31 mouse cellular contexts compared by ENCODE assay signal in the genomic region with DNA sequence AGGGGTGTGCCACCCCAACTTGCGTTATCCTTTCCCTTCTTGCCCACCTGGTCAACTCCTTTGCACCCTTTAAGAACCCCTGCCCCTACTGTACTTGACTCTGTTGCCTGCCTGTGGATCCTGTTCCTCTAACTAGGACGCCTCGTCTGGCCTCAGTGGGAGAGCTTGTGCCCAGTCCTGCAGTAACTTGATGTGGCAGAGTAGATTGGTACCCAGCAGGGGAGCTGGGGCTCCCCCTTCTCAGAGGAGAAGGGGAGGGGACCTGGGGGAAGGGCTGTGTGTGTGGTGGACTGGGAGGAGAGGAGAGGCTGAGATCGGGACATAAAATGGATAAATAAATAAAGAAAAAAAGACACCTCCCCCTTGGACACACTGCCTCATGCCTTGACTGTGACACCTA. TPM values are rescaled to one million over a fixed set of nuclear protein-coding genes. Genes with fewer than 3 reads are reported as not detected.
A peak's percentile ranks its signal among the peaks of the same experiment; 100 is the strongest.
DNase-seq lines count a peak whose midpoint lies in the region; ATAC-seq and TF ChIP-seq lines count a peak whose summit lies in the region.
"Had no signal": no experiment of that assay in that cellular context is flagged by ENCODE, and none has a peak within 500 bp of the region (broad histone marks: within the 10 kb centered on the region; RNA-seq: fewer than 3 reads in every experiment).

No protein-coding gene starts in this region.

- no peaks in the 10 kb centered on the region for H3K36me3 ChIP-seq in forebrain, embryonic 14.5 days (ENCODE audit: control insufficient read depth, insufficient read depth, low read length)
- no peaks in the 10 kb centered on the region for H3K36me3 ChIP-seq in forebrain, embryonic 13.5 days (ENCODE audit: poor library complexity, severe bottlenecking)
- no peaks in the 10 kb centered on the region for H3K36me3 ChIP-seq in hindbrain, postnatal 0 days (ENCODE audit: insufficient read depth, low read length)
- H3K36me3 ChIP-seq in hindbrain, embryonic 16.5 days (ENCODE audit: control insufficient read depth, insufficient read depth, low read length): no peaks in the 10 kb centered on the region
- H3K36me3 ChIP-seq in neural tube, embryonic 13.5 days: no peaks in the 10 kb centered on the region
- no peaks in the 10 kb centered on the region for H3K36me3 ChIP-seq in neural tube, embryonic 14.5 days (ENCODE audit: control insufficient read depth, insufficient read depth, low read length)
- H3K36me3 ChIP-seq: embryonic facial prominence, embryonic 12.5 days; kidney, embryonic 15.5 days; limb, embryonic 12.5 days; liver, embryonic 15.5 days had no signal

- DNase-seq in forebrain, embryonic 14.5 days (ENCODE audit: low spot score): no peak
- no peak for DNase-seq in hindbrain, postnatal 0 days (ENCODE audit: low spot score)
- DNase-seq in neural tube, embryonic 10.5 days (ENCODE audit: extremely low spot score, low spot score): no peak
- no peak for DNase-seq in lung, postnatal 36 days
- DNase-seq: adrenal gland, postnatal 14 days; cerebellum, adult 11 months; cerebellum, adult 9-10 months; gastrocnemius, postnatal 10 days; heart, postnatal 14 days; kidney, postnatal 25 days; lung, embryonic 14.5 days; lung, postnatal 14 days; thymus, postnatal 4 days had no signal

- peak; percentile 2; the same call in 1 of the 2 replicates for ATAC-seq in forebrain, embryonic 14.5 days
- ATAC-seq in forebrain, embryonic 13.5 days: no peak; the same call in 1 of the 2 replicates
- ATAC-seq in hindbrain, postnatal 0 days: peak; percentile 24; the same call in 1 of the 2 replicates
- ATAC-seq in hindbrain, embryonic 16.5 days: no peak; the same call in 1 of the 2 replicates
- peak; percentile 11; the same call in 1 of the 2 replicates for ATAC-seq in neural tube, embryonic 13.5 days (ENCODE audit: low read depth)
- no peak for ATAC-seq in neural tube, embryonic 14.5 days (ENCODE audit: low read depth)
- ATAC-seq: intestine, postnatal 0 days had no signal

- H3K4me1 ChIP-seq in forebrain, embryonic 14.5 days (ENCODE audit: control insufficient read depth, insufficient read depth, low read length): peaks cover 12% of the 10 kb centered on the region
- H3K4me1 ChIP-seq in forebrain, embryonic 13.5 days: peaks cover 17% of the 10 kb centered on the region
- H3K4me1 ChIP-seq in hindbrain, postnatal 0 days (ENCODE audit: insufficient read depth, low read length): peaks cover 6% of the 10 kb centered on the region
- H3K4me1 ChIP-seq in hindbrain, embryonic 16.5 days (ENCODE audit: control insufficient read depth, insufficient read depth, low read depth, low read length): peaks cover 15% of the 10 kb centered on the region
- H3K4me1 ChIP-seq in neural tube, embryonic 13.5 days (replicated peaks): peaks cover 18% of the 10 kb centered on the region
- H3K4me1 ChIP-seq in neural tube, embryonic 14.5 days (ENCODE audit: control insufficient read depth, insufficient read depth, low read length): peaks cover 11% of the 10 kb centered on the region
- H3K4me1 ChIP-seq: embryonic facial prominence, embryonic 12.5 days; liver, embryonic 15.5 days had no signal

- H3K9me3 ChIP-seq in forebrain, embryonic 14.5 days (replicated peaks; ENCODE audit: control insufficient read depth, low read length): no peaks in the 10 kb centered on the region
- H3K9me3 ChIP-seq in forebrain, embryonic 13.5 days (replicated peaks): no peaks in the 10 kb centered on the region
- no peaks in the 10 kb centered on the region for H3K9me3 ChIP-seq in hindbrain, postnatal 0 days (ENCODE audit: low read length)
- no peaks in the 10 kb centered on the region for H3K9me3 ChIP-seq in hindbrain, embryonic 16.5 days (ENCODE audit: control insufficient read depth, low read length)
- no peaks in the 10 kb centered on the region for H3K9me3 ChIP-seq in neural tube, embryonic 13.5 days
- no peaks in the 10 kb centered on the region for H3K9me3 ChIP-seq in neural tube, embryonic 14.5 days (ENCODE audit: control insufficient read depth, low read length)
- H3K9me3 ChIP-seq: embryonic facial prominence, embryonic 12.5 days; kidney, embryonic 15.5 days; limb, embryonic 12.5 days; liver, embryonic 15.5 days had no signal

- H3K4me2 ChIP-seq in forebrain, embryonic 14.5 days (ENCODE audit: low read length): no peak overlapping the region
- no peak overlapping the region for H3K4me2 ChIP-seq in forebrain, embryonic 13.5 days
- no peak overlapping the region for H3K4me2 ChIP-seq in hindbrain, postnatal 0 days (ENCODE audit: low read depth, low read length)
- no peak overlapping the region for H3K4me2 ChIP-seq in hindbrain, embryonic 16.5 days (ENCODE audit: low read length)
- H3K4me2 ChIP-seq in neural tube, embryonic 13.5 days: 0 out of 2 replicates have a peak overlapping the region, but pooled peaks have one; percentile 26
- no peak overlapping the region for H3K4me2 ChIP-seq in neural tube, embryonic 14.5 days (ENCODE audit: low read depth, low read length)
- H3K4me2 ChIP-seq: embryonic facial prominence, embryonic 12.5 days; kidney, embryonic 15.5 days; limb, embryonic 12.5 days; liver, embryonic 15.5 days; lung, embryonic 14.5 days had no signal

- no peak overlapping the region for H3K27ac ChIP-seq in forebrain, embryonic 14.5 days (ENCODE audit: low read depth, low read length)
- no peak overlapping the region for H3K27ac ChIP-seq in forebrain, embryonic 13.5 days
- H3K27ac ChIP-seq in hindbrain, postnatal 0 days: no peak overlapping the region
- H3K27ac ChIP-seq in hindbrain, embryonic 16.5 days (ENCODE audit: low read depth, low read length): no peak overlapping the region
- peak overlapping the region; percentile 91 for H3K27ac ChIP-seq in neural tube, embryonic 13.5 days (replicated peaks)
- peak overlapping the region; percentile 78; the same call in 1 of the 2 replicates for H3K27ac ChIP-seq in neural tube, embryonic 14.5 days (ENCODE audit: low read depth, low read length)
- H3K27ac ChIP-seq: embryonic facial prominence, embryonic 12.5 days; kidney, embryonic 15.5 days; left cerebral cortex, adult 2 months; limb, embryonic 12.5 days; liver, embryonic 15.5 days had no signal

- TF ChIP-seq CTCF in hindbrain, postnatal 0 days (IDR thresholded peaks at IDR 0.05; ENCODE audit: low read depth): no peak

- no peak overlapping the region for H3K4me3 ChIP-seq in forebrain, embryonic 14.5 days (ENCODE audit: low read depth, low read length)
- H3K4me3 ChIP-seq in forebrain, embryonic 13.5 days: no peak overlapping the region
- no peak overlapping the region for H3K4me3 ChIP-seq in hindbrain, postnatal 0 days (ENCODE audit: low read length)
- H3K4me3 ChIP-seq in hindbrain, embryonic 16.5 days (ENCODE audit: low read length): no peak overlapping the region
- no peak overlapping the region for H3K4me3 ChIP-seq in neural tube, embryonic 13.5 days
- H3K4me3 ChIP-seq in neural tube, embryonic 14.5 days (ENCODE audit: low read depth, low read length): no peak overlapping the region
- H3K4me3 ChIP-seq: embryonic facial prominence, embryonic 12.5 days; kidney, embryonic 15.5 days; left cerebral cortex, adult 2 months; limb, embryonic 12.5 days; liver, embryonic 15.5 days had no signal

- 36% methylated on average over 4 of the region's 4 CpGs for WGBS in forebrain, embryonic 14.5 days
- WGBS in forebrain, embryonic 13.5 days: 39% methylated on average over 4 of the region's 4 CpGs
- 49% methylated on average over 4 of the region's 4 CpGs for WGBS in hindbrain, postnatal 0 days
- 49% methylated on average over 4 of the region's 4 CpGs for WGBS in hindbrain, embryonic 16.5 days
- 45% methylated on average over 4 of the region's 4 CpGs for WGBS in neural tube, embryonic 13.5 days
- WGBS in neural tube, embryonic 14.5 days: 50% methylated on average over 4 of the region's 4 CpGs

- no peak overlapping the region for H3K9ac ChIP-seq in forebrain, embryonic 14.5 days (ENCODE audit: low read length)
- H3K9ac ChIP-seq in forebrain, embryonic 13.5 days: no peak overlapping the region
- no peak overlapping the region for H3K9ac ChIP-seq in hindbrain, postnatal 0 days (replicated peaks; ENCODE audit: low read length)
- H3K9ac ChIP-seq in hindbrain, embryonic 16.5 days (ENCODE audit: low read depth, low read length): no peak overlapping the region
- H3K9ac ChIP-seq in neural tube, embryonic 13.5 days: no peak overlapping the region
- H3K9ac ChIP-seq in neural tube, embryonic 14.5 days (replicated peaks; ENCODE audit: low read depth, low read length): no peak overlapping the region
- H3K9ac ChIP-seq: embryonic facial prominence, embryonic 12.5 days; kidney, embryonic 15.5 days; limb, embryonic 12.5 days; liver, embryonic 15.5 days; lung, embryonic 14.5 days had no signal

- peaks cover 7% of the 10 kb centered on the region; the same call in 1 of the 2 replicates for H3K27me3 ChIP-seq in forebrain, embryonic 14.5 days (replicated peaks; ENCODE audit: control insufficient read depth, insufficient read depth, low read length)
- H3K27me3 ChIP-seq in forebrain, embryonic 13.5 days: peaks cover 45% of the 10 kb centered on the region
- no peaks in the 10 kb centered on the region for H3K27me3 ChIP-seq in hindbrain, postnatal 0 days (ENCODE audit: insufficient read depth, low read length)
- H3K27me3 ChIP-seq in hindbrain, embryonic 16.5 days (replicated peaks; ENCODE audit: control insufficient read depth, insufficient read depth, low read length): no peaks in the 10 kb centered on the region
- H3K27me3 ChIP-seq in neural tube, embryonic 13.5 days: 0 out of 2 replicates have a peak, but pooled peaks cover 3% of the 10 kb centered on the region
- H3K27me3 ChIP-seq in neural tube, embryonic 14.5 days (ENCODE audit: control insufficient read depth, insufficient read depth, low read length): no peaks in the 10 kb centered on the region

RNA-seq across cellular contexts. Expression of gene Slamf8, which starts 5.3 kb away (rescaled TPM):
- not detected in 2 replicates for polyA plus RNA-seq in forebrain, embryonic 14.5 days (2014; fragmentation: Nextera tagmentation; extraction: Ambion mirVana)
- not detected in 2 replicates for polyA plus RNA-seq in forebrain, embryonic 13.5 days (2015; fragmentation: Nextera tagmentation; extraction: Ambion mirVana)
- total RNA-seq in hindbrain, postnatal 0 days (2014; rRNA removed): 0.11 TPM in 1 of 2 replicates, not detected in the other
- 0.14 TPM in 1 of 2 replicates, not detected in the other for polyA plus RNA-seq in hindbrain, postnatal 0 days (2015; fragmentation: Nextera tagmentation; extraction: Ambion mirVana)
- polyA plus RNA-seq in hindbrain, embryonic 16.5 days (2015; fragmentation: Nextera tagmentation; extraction: Ambion mirVana): not detected in 2 replicates
- polyA plus RNA-seq in neural tube, embryonic 13.5 days (2015; fragmentation: Nextera tagmentation; extraction: Ambion mirVana): not detected in 2 replicates
- not detected in 2 replicates for polyA plus RNA-seq in neural tube, embryonic 14.5 days (2014; fragmentation: Nextera tagmentation; extraction: Ambion mirVana)
- total RNA-seq: adrenal gland, postnatal 14 days; gastrocnemius, postnatal 10 days; layer of hippocampus, adult 18-20 months; layer of hippocampus, postnatal 14 days; left cerebral cortex, adult 2 months; left cerebral cortex, postnatal 25 days; megakaryocyte progenitor cell, adult 5-6 weeks had no signal
- polyA plus RNA-seq: embryonic facial prominence, embryonic 12.5 days; limb, embryonic 12.5 days; lung, embryonic 14.5 days; stomach, embryonic 14.5 days; testis, adult 2 months had no signal

RNA-seq across cellular contexts. Expression of gene Fcrl6, which starts 17.3 kb away (rescaled TPM):
- polyA plus RNA-seq in forebrain, embryonic 14.5 days (2014; fragmentation: Nextera tagmentation; extraction: Ambion mirVana): not detected in 2 replicates
- polyA plus RNA-seq in forebrain, embryonic 13.5 days (2015; fragmentation: Nextera tagmentation; extraction: Ambion mirVana): not detected in 2 replicates
- total RNA-seq in hindbrain, postnatal 0 days (2014; rRNA removed): 0.18 TPM in 1 of 2 replicates, not detected in the other
- not detected in 2 replicates for polyA plus RNA-seq in hindbrain, postnatal 0 days (2015; fragmentation: Nextera tagmentation; extraction: Ambion mirVana)
- 0.13 and 0.15 TPM in 2 replicates for polyA plus RNA-seq in hindbrain, embryonic 16.5 days (2015; fragmentation: Nextera tagmentation; extraction: Ambion mirVana)
- 0.15 and 0.52 TPM in 2 replicates for polyA plus RNA-seq in neural tube, embryonic 13.5 days (2015; fragmentation: Nextera tagmentation; extraction: Ambion mirVana)
- polyA plus RNA-seq in neural tube, embryonic 14.5 days (2014; fragmentation: Nextera tagmentation; extraction: Ambion mirVana): 0.17 and 0.21 TPM in 2 replicates
- total RNA-seq: adrenal gland, postnatal 14 days; gastrocnemius, postnatal 10 days; heart, postnatal 14 days; layer of hippocampus, adult 18-20 months; layer of hippocampus, postnatal 14 days; left cerebral cortex, adult 2 months; left cerebral cortex, postnatal 25 days; liver, adult 2 months; megakaryocyte progenitor cell, adult 5-6 weeks had no signal
- polyA plus RNA-seq: heart, embryonic 14.5 days; intestine, postnatal 0 days; kidney, embryonic 15.5 days; liver, adult 2 months; liver, embryonic 15.5 days; lung, embryonic 14.5 days; stomach, embryonic 14.5 days; testis, adult 2 months had no signal

RNA-seq across cellular contexts. Expression of gene Vsig8, which starts 29.3 kb away (rescaled TPM):
- polyA plus RNA-seq in forebrain, embryonic 14.5 days (2014; fragmentation: Nextera tagmentation; extraction: Ambion mirVana): 0.11 and 0.28 TPM in 2 replicates
- polyA plus RNA-seq in forebrain, embryonic 13.5 days (2015; fragmentation: Nextera tagmentation; extraction: Ambion mirVana): 0.11 and 0.14 TPM in 2 replicates
- 1.9 and 2.9 TPM in 2 replicates for total RNA-seq in hindbrain, postnatal 0 days (2014; rRNA removed)
- 1.9 and 2.0 TPM in 2 replicates for polyA plus RNA-seq in hindbrain, postnatal 0 days (2015; fragmentation: Nextera tagmentation; extraction: Ambion mirVana)
- 0.84 and 1.2 TPM in 2 replicates for polyA plus RNA-seq in hindbrain, embryonic 16.5 days (2015; fragmentation: Nextera tagmentation; extraction: Ambion mirVana)
- 0.82 and 0.85 TPM in 2 replicates for polyA plus RNA-seq in neural tube, embryonic 13.5 days (2015; fragmentation: Nextera tagmentation; extraction: Ambion mirVana)
- polyA plus RNA-seq in neural tube, embryonic 14.5 days (2014; fragmentation: Nextera tagmentation; extraction: Ambion mirVana): 1.4 and 1.5 TPM in 2 replicates
- total RNA-seq: adrenal gland, postnatal 14 days; gastrocnemius, postnatal 10 days; liver, adult 2 months; megakaryocyte progenitor cell, adult 5-6 weeks had no signal
- polyA plus RNA-seq: embryonic facial prominence, embryonic 12.5 days; limb, embryonic 12.5 days; liver, adult 2 months; liver, embryonic 15.5 days had no signal

RNA-seq across cellular contexts. Expression of gene Dusp23, which starts 47.7 kb away (rescaled TPM):
- 6.2 and 7.1 TPM in 2 replicates for polyA plus RNA-seq in forebrain, embryonic 14.5 days (2014; fragmentation: Nextera tagmentation; extraction: Ambion mirVana)
- 4.8 and 6.1 TPM in 2 replicates for polyA plus RNA-seq in forebrain, embryonic 13.5 days (2015; fragmentation: Nextera tagmentation; extraction: Ambion mirVana)
- 2.4 and 3.8 TPM in 2 replicates for total RNA-seq in hindbrain, postnatal 0 days (2014; rRNA removed)
- 8.8 and 9.0 TPM in 2 replicates for polyA plus RNA-seq in hindbrain, postnatal 0 days (2015; fragmentation: Nextera tagmentation; extraction: Ambion mirVana)
- 8.4 and 9.5 TPM in 2 replicates for polyA plus RNA-seq in hindbrain, embryonic 16.5 days (2015; fragmentation: Nextera tagmentation; extraction: Ambion mirVana)
- 14.8 and 20.1 TPM in 2 replicates for polyA plus RNA-seq in neural tube, embryonic 13.5 days (2015; fragmentation: Nextera tagmentation; extraction: Ambion mirVana)
- 17.9 and 18.7 TPM in 2 replicates for polyA plus RNA-seq in neural tube, embryonic 14.5 days (2014; fragmentation: Nextera tagmentation; extraction: Ambion mirVana)

Comparison
In these comparisons a context has a peak if more than half of its experiments do, and no peak if none do; other contexts are left out.
1. ATAC-seq: peak in forebrain, embryonic 14.5 days (single experiment), hindbrain, postnatal 0 days (single experiment) and neural tube, embryonic 13.5 days (single experiment); none in forebrain, embryonic 13.5 days (single experiment), hindbrain, embryonic 16.5 days (single experiment) and neural tube, embryonic 14.5 days (single experiment).
2. H3K27ac ChIP-seq: peak in neural tube, embryonic 13.5 days (single experiment) and neural tube, embryonic 14.5 days (single experiment); none in forebrain, embryonic 14.5 days (single experiment), forebrain, embryonic 13.5 days (single experiment), hindbrain, postnatal 0 days (single experiment) and hindbrain, embryonic 16.5 days (single experiment).